Mouse (Mus musculus): ENCODE measurements around the gene Rprd2.

Rprd2 gene

DNA sequence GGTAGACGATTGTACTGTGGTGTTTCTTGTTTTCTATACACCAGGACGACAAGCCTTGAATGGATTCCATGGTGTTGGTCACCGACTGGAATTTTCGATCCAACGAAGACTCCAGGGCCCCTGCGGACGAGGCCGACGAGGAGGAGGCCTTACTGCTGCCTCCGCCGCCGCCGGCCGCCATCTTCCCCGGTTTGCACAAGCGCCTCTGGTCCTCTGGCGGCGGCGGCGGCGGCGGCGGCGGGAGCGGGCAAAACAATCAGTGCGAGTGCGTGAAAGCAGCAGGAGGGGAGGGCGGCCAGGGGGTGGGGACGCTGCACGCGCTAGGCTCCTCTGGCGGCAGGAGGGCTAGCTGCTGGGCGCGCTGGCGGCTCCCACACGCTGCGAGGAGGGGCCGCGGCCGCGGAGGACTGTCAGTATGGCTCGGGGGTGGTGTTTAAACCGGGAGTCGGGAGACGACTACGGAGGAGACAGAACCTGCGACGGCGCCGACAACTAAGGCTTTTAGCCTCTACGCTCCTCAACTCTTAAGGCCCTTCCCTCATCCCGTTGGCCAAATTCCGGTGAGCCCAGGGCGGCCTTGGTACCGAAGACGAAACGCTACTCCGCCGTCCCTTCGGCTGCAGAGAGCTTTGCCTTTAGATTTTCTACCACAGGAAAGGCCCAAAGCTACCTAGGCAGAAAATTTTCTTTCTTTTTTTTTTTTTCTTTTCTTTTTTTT is at the start of gene Rprd2:
Gene Rprd2, minus strand, starts transcription at position 293 of the 718 bp plus-strand sequence.
- H3K9me3 ChIP-seq (ENCODE audit: low read length), result no peaks in the 10 kb centered on the region
- H3K36me3 ChIP-seq (ENCODE audit: insufficient read depth, low read length), result peaks cover 35% of the 10 kb centered on the region
- no peak for TF ChIP-seq POU5F1 (IDR thresholded peaks at IDR 0.05; ENCODE audit: borderline replicate concordance, low read length)
- no peak for TF ChIP-seq NANOG (IDR thresholded peaks at IDR 0.05; ENCODE audit: borderline replicate concordance, low read length)
- no peak for TF ChIP-seq CTCF (conservative IDR thresholded peaks at IDR 0.05; ENCODE audit: low read length)
- peaks cover 51% of the 10 kb centered on the region for H3K4me1 ChIP-seq (replicated peaks; ENCODE audit: low read depth, low read length)
- no peaks in the 10 kb centered on the region for H3K27me3 ChIP-seq (ENCODE audit: insufficient read depth, low read length)
- H3K4me3 ChIP-seq (replicated peaks; ENCODE audit: low read length), result peak within 1 kb of the TSS; percentile 90

DNA sequence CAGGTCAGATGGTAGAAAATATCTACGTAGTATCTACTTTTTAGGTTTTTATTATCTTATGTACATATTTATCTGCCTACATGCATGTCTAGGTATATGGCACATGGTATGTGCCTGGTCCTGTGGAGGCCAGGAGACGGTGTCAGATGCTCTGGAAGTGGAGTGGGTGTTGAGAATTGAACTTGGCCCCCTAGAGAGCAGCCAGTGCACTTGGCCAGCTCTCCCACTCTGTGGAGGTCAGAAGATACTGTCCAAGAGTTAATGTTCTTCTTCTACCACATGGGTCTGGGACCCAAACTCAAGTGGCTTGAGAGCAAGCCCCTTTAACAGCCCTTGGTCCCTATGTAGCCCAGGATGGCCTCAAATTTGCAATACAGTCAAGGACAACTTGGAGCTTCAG is 48.7 kb upstream of the Rprd2 start:
- H3K4me3 ChIP-seq (replicated peaks; ENCODE audit: low read length), result no peak overlapping the region
- H3K36me3 ChIP-seq (ENCODE audit: insufficient read depth, low read length), result peaks cover 44% of the 10 kb centered on the region
- H3K9me3 ChIP-seq (ENCODE audit: low read length), result no peaks in the 10 kb centered on the region
- H3K4me1 ChIP-seq (replicated peaks; ENCODE audit: low read depth, low read length), result peaks cover 64% of the 10 kb centered on the region
- TF ChIP-seq CTCF (conservative IDR thresholded peaks at IDR 0.05; ENCODE audit: low read length), result no peak
- TF ChIP-seq NANOG (IDR thresholded peaks at IDR 0.05; ENCODE audit: borderline replicate concordance, low read length), result no peak
- no peak for TF ChIP-seq POU5F1 (IDR thresholded peaks at IDR 0.05; ENCODE audit: borderline replicate concordance, low read length)
- no peaks in the 10 kb centered on the region for H3K27me3 ChIP-seq (ENCODE audit: insufficient read depth, low read length)

DNA sequence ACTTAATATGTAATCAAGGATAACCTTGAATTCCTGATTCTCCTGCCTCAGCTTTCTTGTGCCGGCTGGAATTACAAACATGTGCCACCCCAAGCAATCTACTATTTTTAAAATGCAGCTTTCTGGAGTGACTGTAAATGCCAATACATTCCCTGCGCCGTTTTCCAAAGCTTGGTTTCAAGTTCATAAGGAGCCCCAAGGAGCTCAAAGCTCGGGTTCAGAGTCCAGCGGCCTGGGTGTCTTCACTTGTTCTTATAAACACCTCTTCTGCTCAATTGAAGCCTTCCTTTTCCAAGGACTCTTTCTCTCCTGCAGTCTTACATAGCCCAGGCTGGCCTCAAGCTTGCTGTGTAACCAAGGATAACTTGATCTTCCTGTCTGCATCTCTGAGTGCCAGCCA is 47.4 kb upstream of the Rprd2 start:
- Histone ChIP-seq H3K4me1 (replicated peaks; ENCODE audit: low read depth, low read length) (peaks cover 64% of the 10 kb centered on the region), H3K4me3 (replicated peaks; ENCODE audit: low read length) (no peak overlapping the region), H3K27me3 (ENCODE audit: insufficient read depth, low read length) (no peaks in the 10 kb centered on the region), H3K36me3 (ENCODE audit: insufficient read depth, low read length) (peaks cover 44% of the 10 kb centered on the region), H3K9me3 (ENCODE audit: low read length) (no peaks in the 10 kb centered on the region)
- no peak for TF ChIP-seq NANOG (IDR thresholded peaks at IDR 0.05; ENCODE audit: borderline replicate concordance, low read length)
- TF ChIP-seq POU5F1 (IDR thresholded peaks at IDR 0.05; ENCODE audit: borderline replicate concordance, low read length), result no peak
- TF ChIP-seq CTCF (conservative IDR thresholded peaks at IDR 0.05; ENCODE audit: low read length), result no peak

DNA sequence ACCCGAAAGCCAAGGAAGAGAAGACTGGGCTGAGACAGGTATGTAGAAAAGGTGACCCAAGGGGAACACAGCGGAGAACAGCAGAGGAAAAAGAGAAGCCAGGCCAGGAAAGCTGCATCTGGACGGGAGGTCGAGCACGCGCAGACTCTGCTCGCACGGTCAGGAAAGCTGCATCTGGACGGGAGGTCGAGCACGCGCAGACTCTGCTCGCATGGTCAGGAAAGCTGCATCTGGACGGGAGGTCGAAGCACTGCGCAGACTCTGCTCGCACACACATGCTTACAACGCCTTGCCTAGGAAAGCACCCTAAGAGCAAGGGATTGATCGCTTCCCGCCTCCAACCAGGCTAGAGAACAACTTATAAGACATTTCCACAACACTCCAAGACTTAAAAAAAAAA is 46.9 kb upstream of the Rprd2 start:
- no peaks in the 10 kb centered on the region for H3K9me3 ChIP-seq (ENCODE audit: low read length)
- TF ChIP-seq NANOG (IDR thresholded peaks at IDR 0.05; ENCODE audit: borderline replicate concordance, low read length) (no peak), POU5F1 (IDR thresholded peaks at IDR 0.05; ENCODE audit: borderline replicate concordance, low read length) (no peak), CTCF (conservative IDR thresholded peaks at IDR 0.05; ENCODE audit: low read length) (no peak)
- H3K36me3 ChIP-seq (ENCODE audit: insufficient read depth, low read length), result peaks cover 44% of the 10 kb centered on the region
- H3K27me3 ChIP-seq (ENCODE audit: insufficient read depth, low read length), result no peaks in the 10 kb centered on the region
- peaks cover 65% of the 10 kb centered on the region for H3K4me1 ChIP-seq (replicated peaks; ENCODE audit: low read depth, low read length)
- peak overlapping the region; percentile 60 for H3K4me3 ChIP-seq (replicated peaks; ENCODE audit: low read length)

DNA sequence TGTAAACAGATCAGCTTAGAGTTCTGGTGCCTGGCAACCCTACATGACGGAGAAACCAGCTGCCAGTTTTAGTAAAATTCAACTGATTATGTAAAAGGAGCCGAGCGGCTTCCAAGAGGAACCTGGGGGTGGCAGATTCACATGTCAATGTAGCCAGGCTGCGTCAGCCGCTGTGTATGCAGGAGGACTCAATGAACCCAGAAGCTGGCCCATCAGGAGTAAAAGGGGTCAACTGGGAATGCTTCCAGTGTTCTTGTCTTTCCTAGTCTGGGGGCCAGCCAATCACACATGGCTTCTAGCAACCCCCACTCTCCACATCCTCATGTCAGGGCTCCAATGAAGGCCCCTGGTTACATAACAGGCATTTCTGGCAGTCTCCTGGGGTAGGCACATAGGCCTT is 46.4 kb upstream of the Rprd2 start:
- H3K9me3 ChIP-seq (ENCODE audit: low read length), result no peaks in the 10 kb centered on the region
- no peaks in the 10 kb centered on the region for H3K27me3 ChIP-seq (ENCODE audit: insufficient read depth, low read length)
- peaks cover 40% of the 10 kb centered on the region for H3K36me3 ChIP-seq (ENCODE audit: insufficient read depth, low read length)
- TF ChIP-seq NANOG (IDR thresholded peaks at IDR 0.05; ENCODE audit: borderline replicate concordance, low read length) (no peak), POU5F1 (IDR thresholded peaks at IDR 0.05; ENCODE audit: borderline replicate concordance, low read length) (no peak), CTCF (conservative IDR thresholded peaks at IDR 0.05; ENCODE audit: low read length) (no peak)
- H3K4me1 ChIP-seq (replicated peaks; ENCODE audit: low read depth, low read length), result peaks cover 65% of the 10 kb centered on the region
- H3K4me3 ChIP-seq (replicated peaks; ENCODE audit: low read length), result peak overlapping the region; percentile 60

DNA sequence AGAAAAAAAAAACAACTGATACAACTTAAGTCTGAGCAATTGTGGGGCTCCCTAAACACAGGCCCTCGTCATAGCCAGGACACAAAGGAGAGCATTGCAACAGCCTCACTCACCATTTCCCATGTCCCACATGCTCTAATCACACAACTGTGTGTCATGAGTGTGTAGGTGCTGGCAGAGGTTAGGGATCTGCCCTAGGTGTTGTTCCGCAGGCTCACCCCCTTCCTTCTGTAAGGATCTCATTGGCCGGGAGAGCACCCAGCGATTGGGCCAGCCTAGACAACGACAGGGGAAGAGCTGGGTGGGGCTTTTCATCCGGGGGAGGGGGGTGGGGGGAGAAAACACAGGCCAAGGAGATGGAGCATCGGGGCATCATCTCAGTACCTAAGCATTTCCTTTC is 44.9 kb upstream of the Rprd2 start:
- H3K36me3 ChIP-seq (ENCODE audit: insufficient read depth, low read length), result peaks cover 25% of the 10 kb centered on the region
- peaks cover 65% of the 10 kb centered on the region for H3K4me1 ChIP-seq (replicated peaks; ENCODE audit: low read depth, low read length)
- no peaks in the 10 kb centered on the region for H3K27me3 ChIP-seq (ENCODE audit: insufficient read depth, low read length)
- no peak for TF ChIP-seq POU5F1 (IDR thresholded peaks at IDR 0.05; ENCODE audit: borderline replicate concordance, low read length)
- no peak for TF ChIP-seq CTCF (conservative IDR thresholded peaks at IDR 0.05; ENCODE audit: low read length)
- no peak for TF ChIP-seq NANOG (IDR thresholded peaks at IDR 0.05; ENCODE audit: borderline replicate concordance, low read length)
- no peaks in the 10 kb centered on the region for H3K9me3 ChIP-seq (ENCODE audit: low read length)
- H3K4me3 ChIP-seq (replicated peaks; ENCODE audit: low read length), result 0 out of 2 replicates have a peak overlapping the region, but pooled peaks have one; percentile 1

DNA sequence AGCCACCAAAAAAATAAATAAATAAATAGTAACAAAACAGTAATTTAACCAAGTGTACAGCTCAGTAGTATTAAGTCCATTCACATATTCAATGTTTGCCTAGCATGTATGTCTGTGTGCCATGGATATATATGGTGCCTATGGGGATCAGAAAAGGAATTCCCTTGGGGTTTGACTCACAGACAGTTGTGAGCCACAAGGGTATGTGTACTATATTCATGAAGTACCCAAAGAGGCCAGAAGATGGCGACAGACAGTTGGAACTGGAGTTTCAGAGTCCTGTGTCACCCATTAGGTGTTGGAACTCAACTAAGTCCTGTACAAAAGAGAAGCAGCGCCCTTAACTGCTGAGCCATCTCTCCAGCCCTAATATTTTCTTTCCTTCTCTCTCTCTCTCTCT is 43.1 kb upstream of the Rprd2 start:
- Histone ChIP-seq H3K4me3 (replicated peaks; ENCODE audit: low read length) (no peak overlapping the region), H3K36me3 (ENCODE audit: insufficient read depth, low read length) (peaks cover 8% of the 10 kb centered on the region; the same call in 1 of the 2 replicates), H3K9me3 (ENCODE audit: low read length) (no peaks in the 10 kb centered on the region), H3K4me1 (replicated peaks; ENCODE audit: low read depth, low read length) (peaks cover 62% of the 10 kb centered on the region), H3K27me3 (ENCODE audit: insufficient read depth, low read length) (no peaks in the 10 kb centered on the region)
- TF ChIP-seq CTCF (conservative IDR thresholded peaks at IDR 0.05; ENCODE audit: low read length) (peak; percentile 62), NANOG (IDR thresholded peaks at IDR 0.05; ENCODE audit: borderline replicate concordance, low read length) (no peak), POU5F1 (IDR thresholded peaks at IDR 0.05; ENCODE audit: borderline replicate concordance, low read length) (no peak)

DNA sequence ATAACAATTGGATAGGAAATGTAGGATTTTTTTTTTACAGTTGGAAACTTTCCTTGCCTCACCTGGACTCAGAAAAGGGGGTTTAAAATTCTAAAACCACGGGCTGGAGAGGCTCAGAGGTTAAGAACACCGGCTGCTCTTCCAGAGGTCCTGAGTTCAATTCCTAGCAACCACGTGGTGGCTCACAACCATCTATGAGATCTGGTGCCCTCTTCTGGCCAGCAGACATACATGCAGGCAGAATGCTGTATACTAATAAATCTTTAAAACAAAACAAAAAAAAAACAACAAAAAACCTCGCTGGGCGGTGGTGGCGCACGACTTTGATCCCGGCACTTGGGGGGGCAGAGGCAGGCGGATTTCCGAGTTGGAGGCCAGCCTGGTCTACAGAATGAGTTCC is 42.6 kb upstream of the Rprd2 start:
- H3K36me3 ChIP-seq (ENCODE audit: insufficient read depth, low read length), result peaks cover 8% of the 10 kb centered on the region; the same call in 1 of the 2 replicates
- no peak for TF ChIP-seq NANOG (IDR thresholded peaks at IDR 0.05; ENCODE audit: borderline replicate concordance, low read length)
- TF ChIP-seq CTCF (conservative IDR thresholded peaks at IDR 0.05; ENCODE audit: low read length), result peak; percentile 44
- TF ChIP-seq POU5F1 (IDR thresholded peaks at IDR 0.05; ENCODE audit: borderline replicate concordance, low read length), result no peak
- H3K27me3 ChIP-seq (ENCODE audit: insufficient read depth, low read length), result no peaks in the 10 kb centered on the region

More for the DNA sequence above, 42.6 kb upstream of the Rprd2 start:
- no peaks in the 10 kb centered on the region for H3K9me3 ChIP-seq (ENCODE audit: low read length)
- no peak overlapping the region for H3K4me3 ChIP-seq (replicated peaks; ENCODE audit: low read length)
- peaks cover 62% of the 10 kb centered on the region for H3K4me1 ChIP-seq (replicated peaks; ENCODE audit: low read depth, low read length)

All from E14TG2a.4 (cell line).